Mouse (Mus musculus) stomach, postnatal 0 days (tissue): ENCODE measurements around the gene Gtf3c6. TPM values are rescaled to one million over a fixed set of nuclear protein-coding genes. Genes with fewer than 3 reads are reported as not detected.
"Not testable (repeated sequence)": the region's sequence is repeated elsewhere in the genome, so short reads cannot be mapped to it uniquely, and the experiment has no call there.

Experiments
- ATAC-seq: fragments of 200-750 bp; cut with Nextera tagmentation; 2 replicates; pipeline ENCODE4 v1.8.0; 2017; ENCODE audit not compliant: low FRiP score, low TSS enrichment
- DNase-seq: peaks from one replicate; pipeline ENCODE4 v3.0.0-alpha.2; 2016; ENCODE audit warnings: low spot score
- H3K27ac ChIP-seq: fragments of 300-500 bp; sonication (generic); replicated peaks from 2 replicates; pipeline ENCODE4 v1.5.1; 2014; ENCODE audit warnings: mild to moderate bottlenecking, control low read depth
- H3K27me3 ChIP-seq: fragments of 300-500 bp; sonication (generic); 2 replicates; pipeline ENCODE4 v1.6.1; 2014; ENCODE audit warnings: low read length; ENCODE audit not compliant: control insufficient read depth, insufficient read depth
- H3K36me3 ChIP-seq: fragments of 300-500 bp; sonication (generic); 2 replicates; pipeline ENCODE4 v1.6.1; 2014; ENCODE audit warnings: low read length, mixed read lengths; ENCODE audit not compliant: control insufficient read depth, insufficient read depth
- H3K4me1 ChIP-seq: fragments of 300-500 bp; sonication (generic); replicated peaks from 2 replicates; pipeline ENCODE4 v1.6.1; 2014; ENCODE audit warnings: antibody characterized with exemption; ENCODE audit not compliant: control insufficient read depth, insufficient read depth
- H3K4me2 ChIP-seq: fragments of 300-500 bp; sonication (generic); replicated peaks from 2 replicates; pipeline ENCODE4 v1.6.1; 2014; ENCODE audit warnings: low read depth, mild to moderate bottlenecking, control low read depth, moderate library complexity
- H3K4me3 ChIP-seq: fragments of 300-500 bp; sonication (generic); 2 replicates; pipeline ENCODE4 v1.5.1; 2014; ENCODE audit warnings: low read depth, low read length, control low read depth
- H3K9ac ChIP-seq: fragments of 300-500 bp; sonication (generic); 2 replicates; pipeline ENCODE4 v1.6.1; 2014; ENCODE audit warnings: mild to moderate bottlenecking, low read length, control low read depth, mixed read lengths
- H3K9me3 ChIP-seq: fragments of 300-500 bp; sonication (generic); 2 replicates; pipeline ENCODE4 v1.6.1; 2016; ENCODE audit warnings: low read length; ENCODE audit not compliant: control insufficient read depth
- CTCF ChIP-seq: IDR thresholded peaks from 2 replicates; pipeline ENCODE4 v1.5.1; 2016; ENCODE audit warnings: antibody characterized with exemption, low read depth, mild to moderate bottlenecking, moderate library complexity
- EP300 ChIP-seq: optimal IDR thresholded peaks from 2 replicates; pipeline ENCODE3; 2016; ENCODE audit warnings: antibody characterized with exemption
- WGBS: fragments of 180-500 bp; shearing (Covaris S2); extraction: QIAGEN DNeasy Blood & Tissue Kit; methylation state at CpG from one replicate; pipeline ENCODE4 v1.1.7; 2014; 5-methylcytosine and 5-hydroxymethylcytosine counted together
- polyA plus RNA-seq: library from polyadenylated mRNA; unstranded; fragments of >200 nt; fragmentation: Nextera tagmentation; extraction: Ambion mirVana; gene quantifications from 2 replicates; pipeline ENCODE4 v1.2.1, GENCODE M21; 2015

The Gtf3c6 gene
- 54.6 and 54.9 TPM in 2 replicates for polyA plus RNA-seq

- H3K4me3 ChIP-seq = peak within 1 kb of the TSS; percentile 86
- no peaks in the 10 kb centered on the region for H3K4me1 ChIP-seq
- DNase-seq (peak; percentile 94), ATAC-seq (peak; percentile 79)
- under 1% methylated on average over 43 of the region's 43 CpGs for WGBS
- peak within 1 kb of the TSS; percentile 94 for H3K27ac ChIP-seq
- no peaks in the 10 kb centered on the region for H3K27me3 ChIP-seq
- peak within 1 kb of the TSS; percentile 82 for H3K9ac ChIP-seq
- no peaks in the 10 kb centered on the region for H3K9me3 ChIP-seq
- peak within 1 kb of the TSS; percentile 68 for H3K4me2 ChIP-seq
- TF ChIP-seq CTCF (no peak), EP300 (peak; percentile 69)
- H3K36me3 ChIP-seq = no peaks in the 10 kb centered on the region
Observed at GRCm38 (mm10) chr10:40257414-40258255, at the start of gene Gtf3c6. TSS of gene Gtf3c6 (minus strand) at chr10:40258108.

GRCm38 (mm10) chr10:40305989-40306388 is 48.1 kb upstream of the Gtf3c6 start:
- 95% methylated on average over 1 of the region's 1 CpGs for WGBS
- no peaks in the 10 kb centered on the region for H3K9me3 ChIP-seq
- no peak for ATAC-seq

GRCm38 (mm10) chr10:40302140-40302985 is 44.5 kb upstream of the Gtf3c6 start, which contains the start of gene Amd1:
TSS of gene Amd1 (minus strand) at chr10:40302186.
- peaks cover 4% of the 10 kb centered on the region; the same call in 1 of the 2 replicates for H3K4me1 ChIP-seq
- no peaks in the 10 kb centered on the region for H3K27me3 ChIP-seq
- peak within 1 kb of the TSS; percentile 96 for H3K27ac ChIP-seq
- ATAC-seq (peak; percentile 95), DNase-seq (peak; percentile 100)
- H3K9ac ChIP-seq = peak within 1 kb of the TSS; percentile 95
- no peaks in the 10 kb centered on the region for H3K9me3 ChIP-seq
- TF ChIP-seq EP300 = no peak
- 0 out of 2 replicates have a peak, but pooled peaks have one; percentile 1 for TF ChIP-seq CTCF
- H3K4me2 ChIP-seq = peak within 1 kb of the TSS; percentile 82
- peak within 1 kb of the TSS; percentile 94 for H3K4me3 ChIP-seq
- no peaks in the 10 kb centered on the region for H3K36me3 ChIP-seq
- under 1% methylated on average over 55 of the region's 55 CpGs for WGBS

More at GRCm38 (mm10) chr10:40305989-40306388, 48.1 kb upstream of the Gtf3c6 start:
- no peak overlapping the region for H3K4me2 ChIP-seq
- no peaks in the 10 kb centered on the region for H3K36me3 ChIP-seq
- no peak overlapping the region for H3K27ac ChIP-seq
- TF ChIP-seq CTCF (peak; percentile 51), EP300 (no peak)
- H3K4me3 ChIP-seq = no peak overlapping the region
- H3K27me3 ChIP-seq = no peaks in the 10 kb centered on the region
- H3K4me1 ChIP-seq = no peaks in the 10 kb centered on the region
- no peak for DNase-seq
- no peak overlapping the region for H3K9ac ChIP-seq

GRCm38 (mm10) chr10:40301181-40302075 is 43.5 kb upstream of the Gtf3c6 start:
- not testable (repeated sequence) for H3K27me3 ChIP-seq, H3K36me3 ChIP-seq, H3K9me3 ChIP-seq, H3K4me1 ChIP-seq
- Histone ChIP-seq H3K9ac (peak overlapping the region; percentile 95), H3K4me3 (peak overlapping the region; percentile 94), H3K27ac (peak overlapping the region; percentile 96), H3K4me2 (peak overlapping the region; percentile 82)
- DNase-seq = peak; percentile 70
- ATAC-seq = peak; percentile 30
- whole genome bisulfite sequencing = under 1% methylated on average over 59 of the region's 91 CpGs
- TF ChIP-seq CTCF = peak; percentile 20; the same call in 1 of the 2 replicates

- Histone ChIP-seq H3K4me1 (peaks cover 4% of the 10 kb centered on the region; the same call in 1 of the 2 replicates), H3K36me3 (no peaks in the 10 kb centered on the region), H3K4me3 (peak overlapping the region; percentile 94), H3K4me2 (peak overlapping the region; percentile 82), H3K9me3 (no peaks in the 10 kb centered on the region), H3K9ac (peak overlapping the region; percentile 95), H3K27me3 (no peaks in the 10 kb centered on the region), H3K27ac (peak overlapping the region; percentile 96)
- DNase-seq = peak; percentile 90
- no peak for TF ChIP-seq CTCF
- WGBS = under 1% methylated on average over 36 of the region's 36 CpGs
- ATAC-seq = peak; percentile 90
Observed at GRCm38 (mm10) chr10:40300648-40301171, 42.8 kb upstream of the Gtf3c6 start.
